Mouse (Mus musculus) G1E (cell line): ENCODE results near the gene Armc6.
"Not testable (repeated sequence)": the region's sequence is repeated elsewhere in the genome, so short reads cannot be mapped to it uniquely, and the experiment has no call there.

Source experiments
- CTCF ChIP-seq: IDR thresholded peaks from 2 replicates; pipeline ENCODE4 v1.5.1; 2012; ENCODE audit warnings: low read depth, low read length, inconsistent platforms, mixed read lengths
- GATA1 ChIP-seq: IDR thresholded peaks from 2 replicates; pipeline ENCODE4 v1.6.1; 2012; ENCODE audit warnings: borderline replicate concordance, low read length, inconsistent platforms, mixed read lengths
- GATA2 ChIP-seq: IDR thresholded peaks from 2 replicates; pipeline ENCODE4 v1.6.1; 2012; ENCODE audit warnings: low read depth, low read length, inconsistent platforms, borderline replicate concordance
- POLR2AphosphoS5 ChIP-seq: IDR thresholded peaks from 2 replicates; pipeline ENCODE4 v1.6.1; 2012; ENCODE audit warnings: low read depth, low read length, inconsistent platforms; ENCODE audit not compliant: insufficient replicate concordance
- TAL1 ChIP-seq: conservative IDR thresholded peaks from 2 replicates; pipeline ENCODE4 v1.6.1; 2012; ENCODE audit warnings: low read depth, low read length, inconsistent platforms, mixed read lengths

DNA sequence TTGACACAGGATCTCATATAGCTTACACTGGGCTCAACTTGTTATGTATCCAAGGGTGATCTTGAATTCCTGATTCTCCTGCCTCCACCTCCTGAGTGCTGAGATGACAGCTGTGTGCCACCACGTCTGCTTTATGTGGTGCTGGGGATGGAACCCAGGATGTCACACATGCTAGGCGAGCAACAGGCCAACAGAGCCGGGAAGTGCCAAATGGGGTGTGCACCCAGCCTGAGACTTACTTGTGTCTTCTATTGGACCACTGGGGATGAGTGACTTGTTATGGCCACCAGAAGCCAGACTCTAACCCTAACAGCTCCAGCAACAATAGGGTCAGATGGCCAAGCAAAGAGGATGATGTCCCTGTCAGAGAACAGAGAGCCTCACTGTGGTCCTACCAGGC, 18.1 kb downstream of the Armc6 start:
- not testable (repeated sequence) for TF ChIP-seq CTCF, GATA1, GATA2, POLR2AphosphoS5, TAL1
